Mouse (Mus musculus) small intestine, adult 2 months (tissue): ENCODE data around the gene Lat2.

Experiments
- CTCF ChIP-seq: fragments of 200-500 bp; IDR thresholded peaks from 2 replicates; pipeline ENCODE4 v1.5.1; 2012; ENCODE audit warnings: low read depth, mild to moderate bottlenecking, control low read depth, inconsistent platforms, low read length, moderate library complexity, mixed read lengths; ENCODE audit not compliant: insufficient replicate concordance, insufficient read length; ENCODE audit errors: extremely low read depth
- POLR2A ChIP-seq: fragments of 200-500 bp; IDR thresholded peaks from 2 replicates; pipeline ENCODE4 v1.6.1; 2012; ENCODE audit warnings: low read depth, mild to moderate bottlenecking, control low read depth, inconsistent platforms, low read length, moderate library complexity

DNA sequence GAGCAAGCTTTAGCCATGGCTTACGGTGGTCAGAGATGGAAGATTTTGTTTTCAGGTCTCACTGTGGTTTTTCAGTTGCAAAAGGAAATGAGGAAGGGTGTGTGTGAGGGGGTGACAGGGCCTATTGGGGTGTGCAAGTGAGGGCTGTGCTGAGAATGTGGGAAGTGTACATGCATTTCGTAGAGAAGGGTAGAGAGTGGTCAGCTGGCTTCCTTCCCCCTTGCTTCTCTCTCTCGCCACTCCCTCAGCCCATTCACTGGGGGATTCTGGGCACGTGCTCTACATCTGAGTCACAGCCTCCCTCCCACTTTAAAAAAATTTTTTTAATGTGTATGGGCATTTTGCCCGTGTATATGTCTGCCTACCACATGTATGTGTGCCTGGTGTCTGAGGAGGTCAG, 7.7 kb downstream of the Lat2 start:
- TF ChIP-seq CTCF, result no peak
- TF ChIP-seq POLR2A, result no peak
